Mouse (Mus musculus): ENCODE results near the gene Pih1d1. TPM values are rescaled to one million over a fixed set of nuclear protein-coding genes. Genes with fewer than 3 reads are reported as not detected.
A peak's percentile ranks its signal among the peaks of the same experiment; 100 is the strongest.

The Pih1d1 gene
- total and polyA plus RNA-seq, 3 experiments, result 33.8 to 48.1 (median 36.7) TPM

- intact Hi-C loops (cut with DNase I), result no loop called here
- no peak overlapping the region for H3K4me3 ChIP-seq
- TF ChIP-seq CTCF (IDR thresholded peaks at IDR 0.05) (no peak), EP300 (IDR thresholded peaks at IDR 0.05; ENCODE audit: insufficient read depth, low read depth, low read length) (no peak), POLR2A (IDR thresholded peaks at IDR 0.05; ENCODE audit: insufficient read depth, low read depth, low read length) (no peak)
- no peaks in the 10 kb centered on the region for H3K79me2 ChIP-seq (replicated peaks; ENCODE audit: control insufficient read depth, insufficient read depth, low read length)
- H3K4me1 ChIP-seq (ENCODE audit: control insufficient read depth, insufficient read depth, low read length), result no peaks in the 10 kb centered on the region
- H3K9ac ChIP-seq (ENCODE audit: low read depth, low read length), result no peak overlapping the region
- 79% methylated on average over 2 of the region's 2 CpGs for WGBS
- no peak for DNase-seq
- no peak overlapping the region for H3K27ac ChIP-seq
- no peaks in the 10 kb centered on the region for H3K36me3 ChIP-seq (ENCODE audit: control insufficient read depth, insufficient read depth, low read length)
- H3K27me3 ChIP-seq (ENCODE audit: control insufficient read depth, insufficient read depth, low read length), result no peaks in the 10 kb centered on the region
These were observed 42.2 kb upstream of the Pih1d1 start for GRCm38 (mm10) chr7:45111940-45112339.

- H3K36me3 ChIP-seq (ENCODE audit: control insufficient read depth, insufficient read depth, low read length), result no peaks in the 10 kb centered on the region
- H3K4me3 ChIP-seq, result no peak overlapping the region
- no peaks in the 10 kb centered on the region for H3K27me3 ChIP-seq (ENCODE audit: control insufficient read depth, insufficient read depth, low read length)
- no peak overlapping the region for H3K9ac ChIP-seq (ENCODE audit: low read depth, low read length)
- no peak overlapping the region for H3K27ac ChIP-seq
- intact Hi-C loops (cut with DNase I), result no loop called here
- no peak for TF ChIP-seq EP300 (IDR thresholded peaks at IDR 0.05; ENCODE audit: insufficient read depth, low read depth, low read length)
- no peak for TF ChIP-seq CTCF (IDR thresholded peaks at IDR 0.05)
- no peak for TF ChIP-seq POLR2A (IDR thresholded peaks at IDR 0.05; ENCODE audit: insufficient read depth, low read depth, low read length)
- WGBS, result 58% methylated on average over 3 of the region's 3 CpGs
- no peaks in the 10 kb centered on the region for H3K4me1 ChIP-seq (ENCODE audit: control insufficient read depth, insufficient read depth, low read length)
- no peak for DNase-seq
- H3K79me2 ChIP-seq (replicated peaks; ENCODE audit: control insufficient read depth, insufficient read depth, low read length), result no peaks in the 10 kb centered on the region
These were observed 41.6 kb upstream of the Pih1d1 start for GRCm38 (mm10) chr7:45112529-45112928.

GRCm38 (mm10) chr7:45113476-45113875, 40.6 kb upstream of the Pih1d1 start:
- no peak for DNase-seq
- Histone ChIP-seq H3K27ac (no peak overlapping the region), H3K9ac (ENCODE audit: low read depth, low read length) (no peak overlapping the region), H3K4me3 (no peak overlapping the region), H3K79me2 (replicated peaks; ENCODE audit: control insufficient read depth, insufficient read depth, low read length) (no peaks in the 10 kb centered on the region), H3K4me1 (ENCODE audit: control insufficient read depth, insufficient read depth, low read length) (no peaks in the 10 kb centered on the region), H3K36me3 (ENCODE audit: control insufficient read depth, insufficient read depth, low read length) (no peaks in the 10 kb centered on the region), H3K27me3 (ENCODE audit: control insufficient read depth, insufficient read depth, low read length) (no peaks in the 10 kb centered on the region)
- TF ChIP-seq EP300 (IDR thresholded peaks at IDR 0.05; ENCODE audit: insufficient read depth, low read depth, low read length), result no peak
- TF ChIP-seq CTCF (IDR thresholded peaks at IDR 0.05), result no peak
- TF ChIP-seq POLR2A (IDR thresholded peaks at IDR 0.05; ENCODE audit: insufficient read depth, low read depth, low read length), result no peak
- 51% methylated on average over 2 of the region's 2 CpGs for WGBS
- intact Hi-C loops (cut with DNase I), result no loop called here

GRCm38 (mm10) chr7:45117566-45117965, 36.5 kb upstream of the Pih1d1 start:
- H3K79me2 ChIP-seq (replicated peaks; ENCODE audit: control insufficient read depth, insufficient read depth, low read length), result no peaks in the 10 kb centered on the region
- peaks cover 8% of the 10 kb centered on the region for H3K4me1 ChIP-seq (ENCODE audit: control insufficient read depth, insufficient read depth, low read length)
- no peaks in the 10 kb centered on the region for H3K27me3 ChIP-seq (ENCODE audit: control insufficient read depth, insufficient read depth, low read length)
- H3K4me3 ChIP-seq, result no peak overlapping the region
- TF ChIP-seq CTCF (IDR thresholded peaks at IDR 0.05), result no peak
- TF ChIP-seq POLR2A (IDR thresholded peaks at IDR 0.05; ENCODE audit: insufficient read depth, low read depth, low read length), result no peak
- TF ChIP-seq EP300 (IDR thresholded peaks at IDR 0.05; ENCODE audit: insufficient read depth, low read depth, low read length), result no peak
- no peak overlapping the region for H3K27ac ChIP-seq
- WGBS, result 80% methylated on average over 8 of the region's 8 CpGs
- intact Hi-C loops (cut with DNase I), result no loop called here
- peaks cover 5% of the 10 kb centered on the region; the same call in 1 of the 2 replicates for H3K36me3 ChIP-seq (ENCODE audit: control insufficient read depth, insufficient read depth, low read length)
- H3K9ac ChIP-seq (ENCODE audit: low read depth, low read length), result no peak overlapping the region
- DNase-seq, result no peak

- DNase-seq, result no peak
- TF ChIP-seq POLR2A (IDR thresholded peaks at IDR 0.05; ENCODE audit: insufficient read depth, low read depth, low read length) (no peak), CTCF (IDR thresholded peaks at IDR 0.05) (no peak), EP300 (IDR thresholded peaks at IDR 0.05; ENCODE audit: insufficient read depth, low read depth, low read length) (no peak)
- Histone ChIP-seq H3K27me3 (ENCODE audit: control insufficient read depth, insufficient read depth, low read length) (no peaks in the 10 kb centered on the region), H3K9ac (ENCODE audit: low read depth, low read length) (no peak overlapping the region), H3K27ac (no peak overlapping the region), H3K4me3 (no peak overlapping the region), H3K79me2 (replicated peaks; ENCODE audit: control insufficient read depth, insufficient read depth, low read length) (no peaks in the 10 kb centered on the region), H3K36me3 (ENCODE audit: control insufficient read depth, insufficient read depth, low read length) (peaks cover 10% of the 10 kb centered on the region; the same call in 1 of the 2 replicates), H3K4me1 (ENCODE audit: control insufficient read depth, insufficient read depth, low read length) (peaks cover 12% of the 10 kb centered on the region)
- WGBS, result 86% methylated on average over 6 of the region's 6 CpGs
- intact Hi-C loops (cut with DNase I), result no loop called here
These were observed 35.8 kb upstream of the Pih1d1 start for GRCm38 (mm10) chr7:45118336-45118735.

GRCm38 (mm10) chr7:45119780-45120709, 34.1 kb upstream of the Pih1d1 start:
- Histone ChIP-seq H3K27me3 (ENCODE audit: control insufficient read depth, insufficient read depth, low read length) (no peaks in the 10 kb centered on the region), H3K79me2 (replicated peaks; ENCODE audit: control insufficient read depth, insufficient read depth, low read length) (no peaks in the 10 kb centered on the region), H3K27ac (peak overlapping the region; percentile 93), H3K4me1 (ENCODE audit: control insufficient read depth, insufficient read depth, low read length) (peaks cover 12% of the 10 kb centered on the region), H3K36me3 (ENCODE audit: control insufficient read depth, insufficient read depth, low read length) (peaks cover 10% of the 10 kb centered on the region; the same call in 1 of the 2 replicates), H3K4me3 (no peak overlapping the region), H3K9ac (ENCODE audit: low read depth, low read length) (no peak overlapping the region)
- DNase-seq, result peak in 1 of 2 experiments; percentile 14
- 78% methylated on average over 5 of the region's 5 CpGs for WGBS
- intact Hi-C loops (cut with DNase I), result loop anchor here (2.0 to 5.0 kb wide), 2 partner anchors 17 to 103 kb away; partner anchors contain the start of genes Fcgrt, Rras and Scaf1
- no peak for TF ChIP-seq EP300 (IDR thresholded peaks at IDR 0.05; ENCODE audit: insufficient read depth, low read depth, low read length)
- TF ChIP-seq CTCF (IDR thresholded peaks at IDR 0.05), result no peak
- no peak for TF ChIP-seq POLR2A (IDR thresholded peaks at IDR 0.05; ENCODE audit: insufficient read depth, low read depth, low read length)

Data from heart, adult 2 months (tissue).